Mouse (Mus musculus) CD8-positive naive resting alpha-beta T cell, adult 2 months (primary cell): ENCODE measurements around the gene Itpr2.

Experiments
- DNase-seq, 2 experiments: peaks; one replicate each; pipeline ENCODE4 v3.0.0; 2022; ENCODE audit warnings: low read depth in 2 of 2, low spot score in 2 of 2

Gene Itpr2

DNA sequence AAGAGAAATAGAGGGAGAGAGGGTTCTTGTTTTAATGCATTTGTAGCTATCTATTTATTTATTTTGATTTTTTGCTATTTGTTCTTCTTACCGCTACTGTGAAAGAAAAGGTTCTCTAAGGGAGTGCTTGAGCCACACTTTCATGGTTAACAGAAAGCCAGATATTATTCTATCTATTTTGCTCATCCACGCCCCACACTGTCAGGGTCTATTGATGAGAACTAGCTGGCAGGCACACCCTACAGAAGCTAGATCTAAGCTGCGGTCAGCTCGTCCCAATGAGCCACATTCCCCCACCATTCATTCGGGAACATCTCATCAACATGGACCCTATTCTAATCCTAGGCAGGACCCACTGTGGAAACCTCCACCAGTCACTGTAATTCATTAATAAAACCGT, 271.1 kb downstream of the Itpr2 start:
- DNase-seq, result no peak

DNA sequence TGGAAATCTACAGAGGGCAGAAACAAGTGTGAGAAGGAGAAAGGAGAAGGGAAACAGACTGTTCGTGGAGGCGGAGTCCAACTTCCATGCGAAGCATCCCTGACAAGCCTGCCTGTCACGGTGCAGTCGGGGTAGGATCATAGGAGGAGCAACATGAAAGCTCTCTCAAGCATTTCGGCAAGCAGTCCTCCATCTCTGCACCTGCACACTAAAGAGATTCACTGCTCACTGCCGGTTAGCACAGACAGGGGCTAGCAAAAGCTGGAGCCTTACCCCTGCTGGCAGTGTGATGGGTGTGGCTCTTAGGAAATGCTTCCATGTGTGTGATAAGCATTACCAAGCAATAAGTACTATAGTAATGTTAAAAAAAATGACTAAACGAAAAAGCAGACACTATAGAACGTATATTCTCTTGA, 271.6 kb downstream of the Itpr2 start:
- no peak for DNase-seq

DNA sequence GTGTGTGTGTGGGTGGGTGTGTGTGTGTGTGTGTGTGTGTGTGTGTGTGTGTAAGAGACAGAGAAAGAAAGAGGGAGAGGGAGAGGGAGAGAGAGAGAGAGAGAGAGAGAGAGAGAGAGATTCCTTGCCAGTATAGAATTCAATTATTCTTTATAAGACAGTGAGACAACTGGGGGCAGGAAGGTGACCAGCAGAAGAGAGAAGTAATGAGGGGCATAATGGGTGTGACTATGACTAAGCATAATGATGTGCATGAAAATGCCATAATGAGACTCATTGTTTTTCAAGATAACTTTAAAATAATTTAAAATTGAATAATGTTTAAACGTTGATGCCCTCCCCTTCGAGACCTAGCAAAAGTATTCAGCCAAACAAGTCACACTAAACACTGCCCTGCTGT, 272.1 kb downstream of the Itpr2 start:
- DNase-seq, result no peak

GRCm38 (mm10) chr6:146229519-146229918, 272.5 kb downstream of the Itpr2 start:
- no peak for DNase-seq

GRCm38 (mm10) chr6:146228048-146228447, 274.0 kb downstream of the Itpr2 start:
- no peak for DNase-seq

GRCm38 (mm10) chr6:146222403-146223063, 279.5 kb downstream of the Itpr2 start:
- no peak for DNase-seq

- peak; percentile 30 to 40 for DNase-seq
Observed at GRCm38 (mm10) chr6:146221371-146222336, 280.4 kb downstream of the Itpr2 start.

GRCm38 (mm10) chr6:146220071-146220470, 282.0 kb downstream of the Itpr2 start:
- DNase-seq, result no peak

GRCm38 (mm10) chr6:146219534-146219933, 282.5 kb downstream of the Itpr2 start:
- DNase-seq, result no peak

GRCm38 (mm10) chr6:146215302-146215701, 286.7 kb downstream of the Itpr2 start:
- DNase-seq, result no peak

DNA sequence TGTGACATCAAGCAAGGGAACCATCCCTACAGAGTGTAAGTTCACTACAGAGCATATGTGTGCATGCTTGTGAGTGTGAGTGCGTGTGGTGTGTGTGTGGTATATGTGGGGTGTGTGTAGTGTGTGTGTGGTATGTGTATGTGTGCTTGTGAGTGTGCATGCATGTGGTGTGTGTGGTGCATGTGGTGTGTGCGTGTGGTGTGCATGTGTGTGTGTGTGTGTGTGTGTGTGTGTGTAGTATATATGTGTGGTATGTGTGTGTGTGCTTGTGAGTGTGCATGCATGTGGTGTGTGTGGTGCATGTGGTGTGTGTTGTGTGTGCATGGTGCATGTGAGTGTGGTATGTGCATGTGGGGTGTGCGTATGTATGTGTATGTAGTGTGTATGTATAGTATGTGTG, 289.7 kb downstream of the Itpr2 start:
- DNase-seq, result no peak

DNA sequence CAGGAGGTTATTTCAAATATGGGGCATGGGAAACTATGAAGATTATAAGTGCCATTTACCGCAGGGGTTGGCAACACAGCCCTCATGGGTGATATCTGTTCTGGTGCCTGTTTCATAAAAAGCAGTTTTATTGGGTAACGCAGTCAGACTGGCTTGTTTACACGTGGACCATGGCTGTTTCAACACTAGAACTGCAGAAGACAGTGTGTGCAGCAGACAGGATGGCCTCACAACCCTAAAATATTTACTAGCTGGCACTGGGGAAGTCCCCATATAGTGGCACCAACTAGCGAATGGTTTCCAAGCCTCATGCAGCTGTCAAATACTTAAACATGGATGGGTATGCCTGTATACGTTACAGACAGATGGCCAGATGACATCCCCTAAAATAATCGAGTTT, 290.8 kb downstream of the Itpr2 start:
- no peak for DNase-seq

DNA sequence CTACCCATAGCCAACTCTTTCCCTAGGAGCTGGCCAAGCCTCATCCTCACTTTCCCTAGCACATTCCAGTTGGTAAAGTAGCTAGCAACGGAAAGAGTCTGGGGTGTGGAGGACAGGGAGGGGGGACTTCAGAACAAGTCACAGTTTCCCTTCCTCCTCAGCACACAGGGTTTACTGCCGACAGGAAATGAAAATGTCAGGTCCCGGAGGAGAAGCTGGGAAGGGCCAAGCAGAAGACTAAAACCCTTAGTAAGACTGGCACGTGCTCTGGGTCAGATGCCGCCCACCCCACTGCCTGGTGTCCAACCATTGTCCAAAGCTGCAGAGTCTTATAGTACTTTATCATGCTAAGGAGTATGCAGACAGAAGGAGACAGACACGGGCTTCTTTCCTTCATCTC, 293.0 kb downstream of the Itpr2 start:
- DNase-seq, result no peak

DNA sequence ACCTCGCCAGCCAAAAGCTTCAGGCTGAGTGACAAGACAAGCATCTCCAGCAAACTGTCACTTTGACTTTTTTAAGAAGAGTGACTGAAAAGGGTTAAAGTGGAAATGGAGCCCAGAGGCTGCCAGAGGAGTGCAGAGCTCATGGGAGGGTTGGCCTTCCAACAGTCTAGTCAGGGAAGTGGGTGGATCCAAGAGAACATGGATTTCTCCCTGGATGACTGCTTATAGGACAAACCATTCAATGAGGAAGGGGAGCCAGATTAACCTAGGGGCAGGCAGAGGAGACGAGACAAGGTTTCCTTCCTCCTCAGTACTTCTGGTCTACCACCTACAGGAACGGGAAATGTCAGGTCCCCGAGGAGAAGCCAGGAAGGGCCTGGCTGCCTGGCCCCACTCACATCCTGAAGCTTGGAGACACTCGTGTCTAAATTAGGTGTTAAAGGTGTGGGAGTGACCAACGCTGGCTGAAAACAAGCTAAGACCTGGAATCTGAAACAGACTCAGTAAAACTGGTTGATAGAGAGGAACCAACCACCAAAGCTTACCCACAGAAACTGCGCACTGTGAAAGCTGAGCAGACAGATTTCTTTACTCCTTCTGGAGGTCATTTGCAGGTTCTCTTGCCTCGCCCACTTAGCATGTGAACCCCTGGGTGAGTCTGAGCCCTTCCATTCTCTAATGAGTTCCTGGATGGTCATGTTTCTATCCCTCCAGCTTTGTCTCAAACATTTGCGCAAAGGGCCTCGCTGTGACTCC, 294.6 kb downstream of the Itpr2 start:
- DNase-seq, result no peak

- no peak for DNase-seq
Observed at GRCm38 (mm10) chr6:146205136-146205535, 296.9 kb downstream of the Itpr2 start.

DNA sequence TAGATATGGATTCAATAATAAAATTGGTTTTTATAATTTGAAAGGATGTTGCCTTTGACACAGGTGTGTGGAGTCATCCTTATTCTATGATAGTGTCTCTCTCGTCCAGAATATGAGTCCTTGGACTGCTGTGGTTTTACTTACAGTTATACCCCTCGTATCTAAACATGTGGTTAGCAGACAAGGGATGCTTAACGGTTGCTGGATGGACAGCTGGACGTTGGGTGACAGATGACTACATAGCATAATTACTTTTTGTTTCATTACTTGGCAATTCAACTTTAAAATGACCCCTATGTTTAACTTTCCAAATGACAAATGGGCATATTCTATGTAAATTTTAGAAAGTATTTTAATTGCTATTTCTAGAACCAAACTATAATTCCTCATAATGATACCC, 297.6 kb downstream of the Itpr2 start:
- DNase-seq, result no peak

GRCm38 (mm10) chr6:146197868-146198379, 304.1 kb downstream of the Itpr2 start:
- no peak for DNase-seq

GRCm38 (mm10) chr6:146196701-146197100, 305.3 kb downstream of the Itpr2 start:
- no peak for DNase-seq

DNA sequence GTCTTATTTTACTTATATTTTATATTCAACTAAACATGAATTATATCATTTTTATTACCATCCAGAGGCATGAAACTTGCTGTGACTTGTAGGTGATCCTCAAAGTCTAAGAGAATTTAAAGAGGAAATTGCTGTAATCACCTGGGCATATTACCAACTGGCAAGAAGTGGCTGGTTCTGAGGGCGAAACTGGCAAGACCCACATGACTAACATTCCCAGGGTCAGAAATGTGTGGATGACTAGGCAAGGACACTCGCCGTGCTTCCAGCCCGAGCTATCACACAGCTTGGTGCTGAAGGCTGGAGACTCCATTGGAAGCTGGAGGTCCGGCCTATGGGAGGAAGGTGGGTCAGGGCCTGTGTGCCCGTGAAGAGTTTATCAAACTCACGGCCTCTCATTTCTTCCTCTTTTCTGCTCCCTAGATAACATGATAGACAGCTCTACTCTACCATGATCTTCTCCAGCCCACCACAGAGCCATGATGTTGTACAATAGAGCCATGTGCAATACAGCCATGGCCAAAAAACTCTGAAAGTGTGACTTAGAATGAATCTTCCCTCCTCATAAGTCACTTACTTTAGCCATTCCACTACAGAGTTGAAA, 306.1 kb downstream of the Itpr2 start:
- DNase-seq, result no peak

- DNase-seq, result no peak
Observed at GRCm38 (mm10) chr6:146191931-146192330, 310.1 kb downstream of the Itpr2 start.

GRCm38 (mm10) chr6:146190006-146190405, 312.0 kb downstream of the Itpr2 start:
- no peak for DNase-seq
